Mouse (Mus musculus) ES-E14 (cell line): ENCODE results near the gene Hdac5. TPM values are rescaled to one million over a fixed set of nuclear protein-coding genes. Genes with fewer than 3 reads are reported as not detected.

Experiments used
- DNase-seq: peaks from one replicate; pipeline ENCODE4 v3.0.0-alpha.2; 2013; ENCODE audit warnings: low read depth, low spot score
- H3K27ac ChIP-seq: 2 replicates; pipeline ENCODE4 v1.5.1; 2012; ENCODE audit warnings: low read depth, mild to moderate bottlenecking, low read length, moderate library complexity, mixed read lengths; ENCODE audit not compliant: poor library complexity, insufficient read depth, severe bottlenecking
- H3K36me3 ChIP-seq: 2 replicates; pipeline ENCODE4 v1.6.1; 2012; ENCODE audit warnings: mild to moderate bottlenecking, low read length, moderate library complexity, mixed read lengths; ENCODE audit not compliant: control insufficient read depth, poor library complexity, insufficient read depth, severe bottlenecking
- H3K4me1 ChIP-seq, 2 experiments: fragments of 150-350 bp in 1 of 2; sonication (generic) in 1 of 2; 2 replicates each; pipeline ENCODE4 v1.6.1; 2012; ENCODE audit warnings: low read length in 2 of 2, mild to moderate bottlenecking in 1 of 2, mixed read lengths in 1 of 2; ENCODE audit not compliant: control insufficient read depth in 2 of 2, insufficient read depth in 2 of 2, poor library complexity in 1 of 2
- H3K4me3 ChIP-seq, 2 experiments: fragments of 150-350 bp in 1 of 2; sonication (generic) in 1 of 2; 2 replicates each; pipeline ENCODE4 v1.5.1; 2012; ENCODE audit warnings: low read length in 2 of 2, low read depth in 1 of 2, mild to moderate bottlenecking in 1 of 2, mixed read lengths in 1 of 2; ENCODE audit not compliant: insufficient read depth in 1 of 2, poor library complexity in 1 of 2, severe bottlenecking in 1 of 2
- H3K9ac ChIP-seq: 2 replicates; pipeline ENCODE4 v1.6.1; 2012; ENCODE audit warnings: low read depth, mild to moderate bottlenecking, low read length, mixed read lengths; ENCODE audit not compliant: poor library complexity, insufficient read depth, severe bottlenecking
- H3K9me3 ChIP-seq: fragments of 150-350 bp; sonication (generic); 2 replicates; pipeline ENCODE4 v1.6.1; 2012; ENCODE audit warnings: low read depth, mild to moderate bottlenecking, low read length; ENCODE audit not compliant: control insufficient read depth, insufficient read depth
- CHD2 ChIP-seq: IDR thresholded peaks from 2 replicates; pipeline ENCODE4 v1.6.1; 2014; ENCODE audit warnings: mild to moderate bottlenecking, low read depth, low read length, inconsistent platforms
- HCFC1 ChIP-seq: IDR thresholded peaks from 2 replicates; pipeline ENCODE4 v1.6.1; 2012; ENCODE audit warnings: low read length, inconsistent platforms, borderline replicate concordance; ENCODE audit not compliant: insufficient read depth
- MAFK ChIP-seq: IDR thresholded peaks from 2 replicates; pipeline ENCODE4 v1.6.1; 2014; ENCODE audit warnings: mild to moderate bottlenecking, low read depth, low read length, inconsistent platforms; ENCODE audit not compliant: insufficient read depth
- ZC3H11A ChIP-seq: IDR thresholded peaks from 2 replicates; pipeline ENCODE4 v1.6.1; 2012; ENCODE audit warnings: low read depth, mild to moderate bottlenecking, inconsistent platforms, low read length, borderline replicate concordance
- ZNF384 ChIP-seq: IDR thresholded peaks from 2 replicates; pipeline ENCODE4 v1.6.1; 2012; ENCODE audit warnings: low read depth, low read length, inconsistent platforms
- in situ Hi-C, 2 experiments: fragments of 600-800 bp; cut with MboI; formaldehyde crosslinking; loops; one replicate each; pipeline ENCODE4 v1.15.1; 2025; ENCODE audit warnings: low sequenced_read_pairs in 2 of 2, inconsistent platforms in 1 of 2; ENCODE audit not compliant: unreplicated experiment in 2 of 2
- total RNA-seq: library from RNA; depleted of rRNA; stranded (reverse); fragments of 300-350 nt; gene quantifications from 2 replicates; pipeline ENCODE4 v1.2.3, GENCODE M21; 2012

Hdac5 gene
- total RNA-seq, 1 experiment = 33.3 TPM

- Histone ChIP-seq H3K9ac (peak within 1 kb of the TSS; percentile 76), H3K9me3 (no peaks in the 10 kb centered on the region), H3K27ac (no peak within 1 kb of the TSS), H3K4me3 (peak within 1 kb of the TSS; percentile 64 to 68), H3K36me3 (peaks cover 7% of the 10 kb centered on the region; the same call in 1 of the 2 replicates), H3K4me1 (peaks cover 0 to 10% of the 10 kb centered on the region in 2 experiments; a peak in 2 of 4 replicates)
- TF ChIP-seq HCFC1 = peak; percentile 71
- no peak for TF ChIP-seq MAFK
- DNase-seq = no peak
- in situ Hi-C loops = no loop called here
These were observed 40.2 kb downstream of the Hdac5 start, which contains the start of gene G6pc3 for GRCm38 (mm10) chr11:102189461-102190436. G6pc3 (plus strand) TSS chr11:102189620.

GRCm38 (mm10) chr11:102188980-102189379 lies 41.0 kb downstream of the Hdac5 start:
- Histone ChIP-seq H3K9ac (peak overlapping the region; percentile 34; the same call in 1 of the 2 replicates), H3K9me3 (no peaks in the 10 kb centered on the region), H3K27ac (no peak overlapping the region), H3K4me1 (peaks cover 0 to 10% of the 10 kb centered on the region in 2 experiments; a peak in 2 of 4 replicates), H3K4me3 (peak overlapping the region in 1 of 2 experiments; percentile 68; a peak in 2 of 4 replicates), H3K36me3 (peaks cover 5% of the 10 kb centered on the region; the same call in 1 of the 2 replicates)
- in situ Hi-C loops = no loop called here
- no peak for DNase-seq
- no peak for TF ChIP-seq MAFK
- no peak for TF ChIP-seq ZC3H11A

- H3K36me3 ChIP-seq = peaks cover 4% of the 10 kb centered on the region
- TF ChIP-seq ZNF384 (no peak), HCFC1 (no peak)
- no peaks in the 10 kb centered on the region for H3K9me3 ChIP-seq
- H3K27ac ChIP-seq = no peak overlapping the region
- peaks cover 0 to 10% of the 10 kb centered on the region in 2 experiments; a peak in 2 of 4 replicates for H3K4me1 ChIP-seq
- DNase-seq = no peak
- no peak overlapping the region for H3K4me3 ChIP-seq
- in situ Hi-C loops = no loop called here
- H3K9ac ChIP-seq = no peak overlapping the region
These were observed 43.7 kb downstream of the Hdac5 start for GRCm38 (mm10) chr11:102186235-102186634.

GRCm38 (mm10) chr11:102185677-102186076 lies 44.3 kb downstream of the Hdac5 start:
- Histone ChIP-seq H3K36me3 (peaks cover 4% of the 10 kb centered on the region), H3K9ac (no peak overlapping the region), H3K27ac (no peak overlapping the region), H3K9me3 (no peaks in the 10 kb centered on the region), H3K4me1 (peaks cover 0 to 10% of the 10 kb centered on the region in 2 experiments; a peak in 2 of 4 replicates), H3K4me3 (peak overlapping the region in 1 of 2 experiments; percentile 96; a peak in 2 of 4 replicates)
- no peak for DNase-seq
- no peak for TF ChIP-seq CHD2
- no peak for TF ChIP-seq HCFC1
- TF ChIP-seq ZNF384 = no peak
- no peak for TF ChIP-seq MAFK
- TF ChIP-seq ZC3H11A = no peak
- in situ Hi-C loops = no loop called here
